ENCODE assay signal across 15 mouse cellular contexts in the genomic region with DNA sequence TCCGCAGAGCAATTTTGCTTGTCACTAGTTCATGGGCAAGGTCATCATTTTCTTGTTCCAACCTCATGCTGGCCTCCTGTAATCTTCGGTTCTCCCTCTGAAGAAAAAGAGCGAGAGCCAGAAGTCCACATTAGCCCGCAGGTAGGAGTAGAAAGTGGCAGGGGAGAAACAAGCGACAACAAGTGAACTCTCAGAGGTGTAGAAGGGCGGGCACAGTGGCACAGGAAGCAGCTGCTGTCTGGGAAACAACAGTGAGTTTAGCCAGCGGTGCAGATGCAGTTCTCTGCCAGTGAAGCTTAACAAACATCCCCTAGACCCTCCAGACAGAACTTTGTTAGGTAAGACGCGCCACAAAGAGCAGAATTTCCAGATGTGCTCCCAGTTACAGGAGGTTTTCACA. TPM values are rescaled to one million over a fixed set of nuclear protein-coding genes. Genes with fewer than 3 reads are reported as not detected.
DNase-seq lines count a peak whose midpoint lies in the region; TF ChIP-seq lines count a peak whose summit lies in the region.
"Had no signal": no experiment of that assay in that cellular context is flagged by ENCODE, and none has a peak within 500 bp of the region (broad histone marks: within the 10 kb centered on the region; RNA-seq: fewer than 3 reads in every experiment).

No protein-coding gene starts in this region.

- 69% methylated on average over 9 of the region's 9 CpGs for WGBS in lung, adult 2 months

- TF ChIP-seq POLR2A in lung, adult 2 months (IDR thresholded peaks at IDR 0.05; ENCODE audit: borderline replicate concordance, extremely low read depth, low read depth, low read length) = no peak

- H3K4me3 ChIP-seq in lung, adult 2 months (replicated peaks; ENCODE audit: extremely low read depth, low read depth, low read length) = peak overlapping the region; percentile 16
- H3K4me3 ChIP-seq: embryonic facial prominence, embryonic 13.5 days; forebrain, embryonic 10.5 days; liver, embryonic 12.5 days; midbrain, embryonic 10.5 days had no signal

- no peak for DNase-seq in lung, adult 2 months
- no peak for DNase-seq in lung, postnatal 4 days
- DNase-seq in induced T-regulatory cell, adult 2 months (ENCODE audit: low read depth) = peak; percentile 69
- DNase-seq in spleen, postnatal 4 days (ENCODE audit: low spot score in 2 of 2) = peak; percentile 28 to 67
- peak; percentile 63 for DNase-seq in thymus, postnatal 4 days
- no peak for DNase-seq in right cerebral cortex, adult 18-20 months
- DNase-seq in heart, adult 9 months (ENCODE audit: low spot score in 2 of 2) = no peak
- DNase-seq in retina, postnatal 1 day = no peak
- DNase-seq: kidney, postnatal 14 days; left cerebral cortex, postnatal 4 days; lung, postnatal 10 days had no signal

- no peak for TF ChIP-seq CTCF in lung, adult 2 months (IDR thresholded peaks at IDR 0.05; ENCODE audit: insufficient read depth, low read length)

- H3K4me1 ChIP-seq in lung, adult 2 months (ENCODE audit: control insufficient read depth, insufficient read depth, low read length) = no peaks in the 10 kb centered on the region
- H3K4me1 ChIP-seq: forebrain, embryonic 10.5 days; midbrain, embryonic 10.5 days had no signal

RNA-seq across cellular contexts. Expression of a gene that starts 34.8 kb away (rescaled TPM):
- polyA plus RNA-seq in lung, adult 2 months (2012; rRNA removed) = 4.9 and 5.7 TPM in 2 replicates

RNA-seq across cellular contexts. Expression of a gene that starts 52.5 kb away (rescaled TPM):
- polyA plus RNA-seq in lung, adult 2 months (2012; rRNA removed) = 11.8 and 18.0 TPM in 2 replicates

Comparison
In these comparisons a context has a peak if more than half of its experiments do, and no peak if none do; other contexts are left out.
1. DNase-seq: peak in induced T-regulatory cell, adult 2 months (single experiment), spleen, postnatal 4 days (2 of 2) and thymus, postnatal 4 days (single experiment); none in lung, adult 2 months (single experiment), lung, postnatal 4 days (0 of 2), right cerebral cortex, adult 18-20 months (single experiment), heart, adult 9 months (0 of 2) and retina, postnatal 1 day (single experiment).